Mouse (Mus musculus): ENCODE measurements around the gene Mier1. TPM values are rescaled to one million over a fixed set of nuclear protein-coding genes. Genes with fewer than 3 reads are reported as not detected.

Gene Mier1
- polyA plus RNA-seq (2017; shearing (Covaris generic)): 72.2 TPM

DNA sequence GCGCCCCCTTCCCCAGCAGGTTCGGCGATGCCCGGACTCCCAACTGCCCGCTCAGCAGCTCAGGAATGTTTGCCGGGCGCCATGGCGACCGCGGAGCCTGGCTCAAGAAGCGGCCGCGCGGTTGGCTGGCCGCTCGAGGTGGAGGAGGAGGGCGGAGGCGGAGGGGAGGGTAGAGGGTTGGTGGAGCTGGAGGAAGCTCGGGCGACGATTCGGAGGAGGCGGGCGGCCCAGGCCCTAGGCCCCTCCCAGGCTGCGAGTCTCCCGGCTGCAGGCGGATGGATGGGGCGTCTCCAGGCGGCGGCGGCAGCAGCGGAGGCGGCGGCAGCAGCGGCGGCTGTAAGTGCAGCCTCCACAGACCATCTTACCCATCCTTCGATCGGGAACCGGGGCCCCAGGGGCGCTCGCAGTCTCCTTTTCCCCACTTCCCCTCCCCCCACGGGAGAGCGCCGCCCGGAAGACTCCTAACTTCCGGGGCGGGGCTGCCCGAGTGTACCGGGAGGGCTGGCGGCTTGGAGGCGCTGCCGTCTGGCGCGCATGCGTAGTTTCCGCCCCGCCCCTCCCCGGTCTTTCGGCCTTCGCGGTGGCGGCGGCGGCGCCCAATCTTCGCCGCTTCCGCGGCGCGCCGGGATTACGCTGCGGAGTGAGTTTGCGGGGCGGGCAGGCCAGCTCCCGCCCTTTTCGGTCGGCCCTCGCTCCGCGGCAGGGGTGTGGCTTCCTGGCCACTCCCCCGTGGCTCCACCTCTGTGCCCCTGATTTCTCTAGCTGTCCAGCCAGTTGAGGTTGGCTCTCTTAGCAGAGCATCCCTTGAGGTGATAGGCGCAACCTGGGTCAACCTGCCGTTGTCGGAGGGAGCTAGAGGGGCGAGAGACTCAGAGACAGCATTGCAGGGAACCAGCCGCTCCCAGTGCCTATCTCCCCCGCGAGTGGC, at the start of gene Mier1, which contains the start of gene Wdr78:
Mier1 (plus strand) TSS at position 207 of the 928 bp plus-strand sequence.
Wdr78 (minus strand) TSS at position 372 of the 928 bp plus-strand sequence.

Other genes starting within 250 kb of the Mier1 start
- gene Tctex1d1, start 135.8 kb upstream of the Mier1 start, polyA plus RNA-seq (2017; shearing (Covaris generic)): not detected
- not detected for gene Insl5, start 87.5 kb upstream of the Mier1 start, polyA plus RNA-seq (2017; shearing (Covaris generic))
- gene Wdr78, start 165 bp downstream of the Mier1 start, polyA plus RNA-seq (2017; shearing (Covaris generic)): 3.3 TPM
- 38.6 TPM for gene Slc35d1, start 100.8 kb downstream of the Mier1 start, polyA plus RNA-seq (2017; shearing (Covaris generic))
- gene 4921539E11Rik, start 176.5 kb downstream of the Mier1 start, polyA plus RNA-seq (2017; shearing (Covaris generic)): not detected
- 32.8 TPM for gene Oma1, start 199.4 kb downstream of the Mier1 start, polyA plus RNA-seq (2017; shearing (Covaris generic))